Mouse (Mus musculus) lung, postnatal 0 days (tissue): Measurements from ENCODE around the gene Man1c1. TPM values are rescaled to one million over a fixed set of nuclear protein-coding genes. Genes with fewer than 3 reads are reported as not detected.

Source experiments
- ATAC-seq: fragments of 200-750 bp; cut with Nextera tagmentation; 2 replicates; pipeline ENCODE4 v1.8.0; 2017; ENCODE audit warnings: moderate library complexity
- DNase-seq: peaks from one replicate; pipeline ENCODE4 v3.0.0-alpha.2; 2016; ENCODE audit warnings: low spot score
- H3K27ac ChIP-seq: fragments of 300-500 bp; sonication (generic); 2 replicates; pipeline ENCODE4 v1.5.1; 2014; ENCODE audit warnings: antibody characterized with exemption, mild to moderate bottlenecking, low read length, mixed read lengths
- H3K27me3 ChIP-seq: fragments of 300-500 bp; sonication (generic); replicated peaks from 2 replicates; pipeline ENCODE4 v1.6.1; 2014; ENCODE audit warnings: low read length, mixed read lengths; ENCODE audit not compliant: insufficient read depth
- H3K36me3 ChIP-seq: fragments of 300-500 bp; sonication (generic); 2 replicates; pipeline ENCODE4 v1.6.1; 2014; ENCODE audit warnings: low read length, mixed read lengths; ENCODE audit not compliant: insufficient read depth
- H3K4me1 ChIP-seq: fragments of 300-500 bp; sonication (generic); 2 replicates; pipeline ENCODE4 v1.6.1; 2014; ENCODE audit warnings: antibody characterized with exemption, low read depth, low read length, mixed read lengths; ENCODE audit not compliant: insufficient read depth
- H3K4me2 ChIP-seq: fragments of 300-500 bp; sonication (generic); replicated peaks from 2 replicates; pipeline ENCODE4 v1.6.1; 2014; ENCODE audit warnings: low read depth, mild to moderate bottlenecking, low read length, moderate library complexity, mixed read lengths
- H3K4me3 ChIP-seq: fragments of 300-500 bp; sonication (generic); 2 replicates; pipeline ENCODE4 v1.5.1; 2014; ENCODE audit warnings: low read depth, low read length
- H3K9ac ChIP-seq: fragments of 300-500 bp; sonication (generic); replicated peaks from 2 replicates; pipeline ENCODE4 v1.6.1; 2014; ENCODE audit warnings: low read depth, mild to moderate bottlenecking
- H3K9me3 ChIP-seq: fragments of 300-500 bp; sonication (generic); 2 replicates; pipeline ENCODE4 v1.6.1; 2016; ENCODE audit warnings: low read length, mixed read lengths
- CTCF ChIP-seq: IDR thresholded peaks from 2 replicates; pipeline ENCODE4 v1.5.1; 2016; ENCODE audit warnings: antibody characterized with exemption, mild to moderate bottlenecking
- EP300 ChIP-seq: IDR thresholded peaks from 2 replicates; pipeline ENCODE4 v1.6.1; 2016; ENCODE audit warnings: antibody characterized with exemption, mild to moderate bottlenecking, control low read depth
- WGBS: fragments of 180-500 bp; shearing (Covaris S2); extraction: QIAGEN DNeasy Blood & Tissue Kit; methylation state at CpG from one replicate; pipeline ENCODE4 v1.1.7; 2014; 5-methylcytosine and 5-hydroxymethylcytosine counted together
- polyA plus RNA-seq: library from polyadenylated mRNA; unstranded; fragments of >200 nt; fragmentation: Nextera tagmentation; extraction: Ambion mirVana; gene quantifications from 2 replicates; pipeline ENCODE4 v1.2.1, GENCODE M21; 2015

Man1c1 gene
- polyA plus RNA-seq, result 2.9 and 3.0 TPM in 2 replicates

DNA sequence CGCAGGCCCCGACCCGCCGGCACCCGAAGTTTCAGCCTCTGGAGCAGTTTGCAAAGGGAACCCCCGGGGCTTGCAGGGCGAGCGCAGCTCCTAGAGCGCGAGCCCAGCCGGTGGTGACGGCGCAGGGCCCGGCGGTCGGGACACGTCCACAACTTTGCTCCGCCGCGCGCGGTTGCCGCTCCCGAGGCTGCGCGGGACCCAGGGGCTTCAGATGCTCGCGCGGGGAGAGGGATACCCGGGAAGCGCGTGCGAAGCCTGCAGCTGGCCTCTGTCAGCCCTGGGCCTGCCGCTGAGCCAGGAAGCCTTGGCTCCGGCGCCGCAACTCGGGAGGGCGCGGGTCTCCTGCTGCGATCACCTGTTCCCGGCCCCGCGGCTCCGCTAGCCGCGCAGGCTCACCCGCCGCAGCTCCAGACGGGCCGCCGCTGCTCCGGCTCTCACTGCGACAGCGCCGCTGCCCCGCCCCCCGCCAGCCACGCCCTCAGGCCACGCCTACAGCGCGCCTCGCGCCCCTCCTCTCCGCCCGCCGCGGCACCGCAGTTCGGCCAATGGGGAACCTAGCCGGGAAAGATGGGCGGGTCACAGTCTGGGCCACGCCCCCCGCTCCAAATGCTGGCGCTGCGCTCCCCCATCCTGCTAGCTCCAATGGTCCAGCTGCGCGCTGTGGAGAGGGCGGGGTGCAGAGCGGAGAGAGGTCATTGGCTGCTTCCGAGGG, at the start of gene Man1c1:
Man1c1 (minus strand) TSS at position 456 of the 712 bp plus-strand sequence.
- 0% methylated on average over 59 of the region's 81 CpGs for WGBS
- H3K4me1 ChIP-seq, result peaks cover 12% of the 10 kb centered on the region
- H3K27me3 ChIP-seq, result no peaks in the 10 kb centered on the region; the same call in 1 of the 2 replicates
- H3K9ac ChIP-seq, result peak within 1 kb of the TSS; percentile 54
- peak within 1 kb of the TSS; percentile 59 for H3K27ac ChIP-seq
- H3K4me2 ChIP-seq, result peak within 1 kb of the TSS; percentile 99
- H3K36me3 ChIP-seq, result no peaks in the 10 kb centered on the region
- H3K4me3 ChIP-seq, result peak within 1 kb of the TSS; percentile 56
- DNase-seq (peak; percentile 99), ATAC-seq (peak; percentile 95)
- TF ChIP-seq CTCF (peak; percentile 11; the same call in 1 of the 2 replicates), EP300 (no peak)
- no peaks in the 10 kb centered on the region for H3K9me3 ChIP-seq

DNA sequence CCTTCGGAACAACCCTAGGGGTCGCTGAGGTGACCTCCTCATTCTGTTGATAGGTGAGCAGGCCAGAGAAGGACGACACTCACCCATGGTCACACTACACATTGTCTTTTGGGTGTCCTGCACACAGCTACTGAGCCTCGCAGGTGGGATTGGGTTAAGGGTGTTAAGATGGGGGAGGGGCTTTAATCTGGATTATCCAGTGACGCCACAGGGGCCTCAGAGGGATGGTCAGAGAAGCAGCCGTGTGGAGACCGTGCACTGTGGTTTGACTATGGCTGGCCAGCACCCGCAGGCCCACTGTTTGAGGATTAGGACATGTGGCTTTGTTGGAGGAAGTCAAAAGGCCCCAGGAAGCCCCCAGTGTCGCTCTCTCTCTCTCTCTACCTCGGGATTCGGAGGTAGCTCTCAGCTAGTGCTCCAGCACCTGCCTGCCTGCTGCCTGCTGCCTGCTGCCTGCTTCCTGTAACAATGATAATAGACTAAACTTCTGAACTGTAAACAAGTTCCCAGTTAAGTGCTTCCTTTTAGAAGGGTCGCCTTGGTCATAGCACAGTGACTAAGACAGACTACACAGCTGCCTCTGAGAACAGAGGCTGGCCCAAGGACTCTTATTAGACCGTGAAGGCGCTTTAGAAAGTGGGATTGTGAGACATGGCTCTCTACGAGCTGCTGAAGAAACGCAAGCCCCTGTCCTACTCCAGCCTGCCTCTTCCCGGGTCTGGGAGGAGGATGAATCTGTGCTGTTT, 49.6 kb upstream of the Man1c1 start:
- H3K4me1 ChIP-seq, result peaks cover 29% of the 10 kb centered on the region; the same call in 1 of the 2 replicates
- ATAC-seq, result peak; percentile 61
- H3K4me2 ChIP-seq, result no peak overlapping the region
- no peaks in the 10 kb centered on the region for H3K9me3 ChIP-seq
- peaks cover 5% of the 10 kb centered on the region for H3K36me3 ChIP-seq
- no peak for TF ChIP-seq CTCF
- DNase-seq, result peak; percentile 69
- WGBS, result 39% methylated on average over 17 of the region's 17 CpGs
- no peaks in the 10 kb centered on the region for H3K27me3 ChIP-seq
- no peak overlapping the region for H3K4me3 ChIP-seq
- no peak overlapping the region for H3K9ac ChIP-seq
- H3K27ac ChIP-seq, result peak overlapping the region; percentile 45; the same call in 1 of the 2 replicates

- Histone ChIP-seq H3K9me3 (no peaks in the 10 kb centered on the region), H3K27ac (no peak overlapping the region), H3K9ac (no peak overlapping the region), H3K27me3 (no peaks in the 10 kb centered on the region), H3K4me1 (peaks cover 24% of the 10 kb centered on the region; the same call in 1 of the 2 replicates), H3K4me2 (no peak overlapping the region), H3K4me3 (no peak overlapping the region), H3K36me3 (peaks cover 10% of the 10 kb centered on the region)
- 43% methylated on average over 11 of the region's 11 CpGs for WGBS
- DNase-seq (no peak), ATAC-seq (peak; percentile 46)
- TF ChIP-seq EP300, result no peak
- TF ChIP-seq CTCF, result no peak
These were observed 48.9 kb upstream of the Man1c1 start for GRCm38 (mm10) chr4:134752911-134753426.

DNA sequence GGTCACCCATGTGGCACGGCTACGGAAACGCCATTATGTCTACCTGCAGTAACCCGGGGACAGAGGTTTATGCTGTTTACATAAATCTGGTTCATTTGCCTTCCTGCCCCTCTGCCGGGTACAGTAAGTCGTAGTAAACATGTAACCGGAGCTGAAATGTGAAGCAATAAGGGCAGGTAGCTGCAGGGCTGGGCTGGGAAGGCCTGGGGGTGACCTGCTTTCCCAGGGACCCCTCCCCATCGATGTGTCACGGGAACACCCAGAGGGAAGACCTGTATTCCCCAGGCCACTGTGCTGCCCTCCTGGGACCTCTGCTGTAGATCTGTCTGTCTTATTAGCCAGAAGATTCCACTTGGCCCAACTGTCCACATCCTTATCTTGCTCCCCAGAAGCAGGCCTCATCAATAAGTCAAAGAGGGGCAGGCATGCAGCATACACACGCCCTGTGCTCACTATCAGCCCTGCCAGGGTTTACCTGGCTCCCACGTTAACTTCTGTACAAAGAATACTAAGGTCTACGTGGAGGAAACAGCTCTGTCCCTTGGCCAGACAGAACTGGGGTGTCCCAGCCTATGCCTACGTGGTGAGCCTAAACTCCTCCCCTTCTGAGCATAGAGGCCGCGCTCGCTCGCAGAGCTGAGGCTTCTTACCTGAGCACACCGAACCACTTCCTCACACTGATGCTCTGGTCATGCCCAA, 47.7 kb upstream of the Man1c1 start:
- no peaks in the 10 kb centered on the region for H3K9me3 ChIP-seq
- ATAC-seq, result no peak
- H3K27me3 ChIP-seq, result no peaks in the 10 kb centered on the region
- no peak for DNase-seq
- H3K27ac ChIP-seq, result no peak overlapping the region
- no peak overlapping the region for H3K9ac ChIP-seq
- H3K4me1 ChIP-seq, result peaks cover 24% of the 10 kb centered on the region; the same call in 1 of the 2 replicates
- 80% methylated on average over 18 of the region's 18 CpGs for WGBS
- H3K36me3 ChIP-seq, result peaks cover 20% of the 10 kb centered on the region
- no peak overlapping the region for H3K4me3 ChIP-seq
- no peak overlapping the region for H3K4me2 ChIP-seq
- TF ChIP-seq CTCF, result no peak
- no peak for TF ChIP-seq EP300

- no peak for ATAC-seq
- Histone ChIP-seq H3K27me3 (no peaks in the 10 kb centered on the region), H3K36me3 (peaks cover 20% of the 10 kb centered on the region), H3K27ac (no peak overlapping the region), H3K4me1 (peaks cover 23% of the 10 kb centered on the region; the same call in 1 of the 2 replicates), H3K4me3 (no peak overlapping the region), H3K9me3 (no peaks in the 10 kb centered on the region), H3K4me2 (no peak overlapping the region), H3K9ac (no peak overlapping the region)
- DNase-seq, result no peak
- WGBS, result 78% methylated on average over 6 of the region's 6 CpGs
- no peak for TF ChIP-seq CTCF
- no peak for TF ChIP-seq EP300
These were observed 46.7 kb upstream of the Man1c1 start for GRCm38 (mm10) chr4:134750825-134751224.
